11 mouse cellular contexts compared by ENCODE assay signal in the genomic region with DNA sequence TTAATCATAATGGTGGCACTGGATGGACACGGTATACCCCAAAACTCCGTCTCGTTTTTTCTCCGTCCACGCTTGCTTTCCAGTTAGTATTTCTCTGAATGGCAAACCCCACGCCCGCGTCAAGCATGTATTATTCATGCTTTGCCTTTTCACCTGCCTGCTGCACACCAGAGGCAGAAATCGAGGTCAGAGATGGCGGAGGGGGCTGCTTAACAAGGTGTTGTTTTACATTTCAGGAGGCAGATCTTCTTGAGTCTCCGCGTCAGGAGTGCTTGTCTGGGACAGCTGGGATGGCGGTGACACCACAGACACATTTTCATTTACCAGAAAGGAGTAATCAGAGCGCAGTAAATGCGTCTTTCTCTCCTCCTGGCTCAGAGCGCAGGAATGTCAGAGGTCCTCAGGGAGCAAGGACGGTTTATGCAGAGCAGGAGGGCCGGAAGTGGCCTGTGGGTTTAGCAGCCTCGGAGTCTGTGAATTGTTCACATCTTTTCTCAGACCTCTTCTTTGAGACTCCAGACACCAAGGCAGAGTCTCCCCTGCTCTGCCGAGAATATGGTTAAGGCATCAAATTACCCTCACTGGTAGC.
DNase-seq lines count a peak whose midpoint lies in the region; ATAC-seq and TF ChIP-seq lines count a peak whose summit lies in the region.
"Had no signal": no experiment of that assay in that cellular context is flagged by ENCODE, and none has a peak within 500 bp of the region (broad histone marks: within the 10 kb centered on the region; RNA-seq: fewer than 3 reads in every experiment).

No protein-coding gene starts in this region.

- intact Hi-C loops in left cerebral cortex, adult 2 months (cut with DNase I), result no loop called here

- DNase-seq in intestine, embryonic 14.5 days (ENCODE audit: low spot score), result no peak
- DNase-seq in forelimb bud, embryonic 11.5 days (ENCODE audit: low read depth, low spot score), result peak; percentile 69
- peak; percentile 44 to 58 for DNase-seq in kidney, postnatal 4 days
- DNase-seq in thymus, postnatal 0 days (ENCODE audit: low spot score), result peak; percentile 79
- no peak for DNase-seq in left cerebral cortex, adult 2 months (ENCODE audit: extremely low spot score in 1 of 2, low spot score in 2 of 2)
- DNase-seq in right cerebral cortex, postnatal 36 days (ENCODE audit: low spot score in 2 of 2), result no peak
- no peak for DNase-seq in spleen, postnatal 14 days (ENCODE audit: low spot score in 2 of 2)
- DNase-seq: cerebellum, adult 8-10 months had no signal

- no peak overlapping the region for H3K9ac ChIP-seq in intestine, embryonic 14.5 days (ENCODE audit: low read length)
- H3K9ac ChIP-seq in intestine, postnatal 0 days (ENCODE audit: low read depth, low read length), result no peak overlapping the region

- peaks cover 24% of the 10 kb centered on the region for H3K4me1 ChIP-seq in intestine, embryonic 14.5 days (replicated peaks; ENCODE audit: control insufficient read depth, insufficient read depth, low read length)
- no peaks in the 10 kb centered on the region for H3K4me1 ChIP-seq in intestine, postnatal 0 days (replicated peaks; ENCODE audit: control insufficient read depth, insufficient read depth, low read length)
- H3K4me1 ChIP-seq: megakaryocyte, embryonic 14.5 days had no signal

- H3K9me3 ChIP-seq in intestine, embryonic 14.5 days (ENCODE audit: control insufficient read depth, low read length), result no peaks in the 10 kb centered on the region
- H3K9me3 ChIP-seq in intestine, postnatal 0 days (ENCODE audit: control insufficient read depth), result no peaks in the 10 kb centered on the region

- no peak overlapping the region for H3K4me2 ChIP-seq in intestine, embryonic 14.5 days (ENCODE audit: low read length)
- no peak overlapping the region for H3K4me2 ChIP-seq in intestine, postnatal 0 days (replicated peaks; ENCODE audit: low read depth)

- no peak for ATAC-seq in intestine, embryonic 14.5 days (replicated peaks; ENCODE audit: low FRiP score, low TSS enrichment, low read depth)
- no peak for ATAC-seq in intestine, postnatal 0 days

- H3K27me3 ChIP-seq in intestine, embryonic 14.5 days (replicated peaks; ENCODE audit: control insufficient read depth, insufficient read depth, low read length), result no peaks in the 10 kb centered on the region
- H3K27me3 ChIP-seq in intestine, postnatal 0 days (replicated peaks; ENCODE audit: control insufficient read depth, insufficient read depth, low read length), result no peaks in the 10 kb centered on the region
- H3K27me3 ChIP-seq: megakaryocyte, embryonic 14.5 days had no signal

- peak overlapping the region; percentile 57; the same call in 1 of the 2 replicates for H3K27ac ChIP-seq in intestine, embryonic 14.5 days (ENCODE audit: low read depth)
- no peak overlapping the region for H3K27ac ChIP-seq in intestine, postnatal 0 days (ENCODE audit: low read depth, low read length)
- H3K27ac ChIP-seq in left cerebral cortex, adult 2 months, result no peak overlapping the region

- 50% methylated on average over 20 of the region's 20 CpGs for whole genome bisulfite sequencing in intestine, embryonic 14.5 days
- 69% methylated on average over 20 of the region's 20 CpGs for WGBS in intestine, postnatal 0 days

- H3K36me3 ChIP-seq in intestine, embryonic 14.5 days (ENCODE audit: control insufficient read depth, insufficient read depth, low read length), result no peaks in the 10 kb centered on the region
- no peaks in the 10 kb centered on the region for H3K36me3 ChIP-seq in intestine, postnatal 0 days (ENCODE audit: control insufficient read depth, insufficient read depth)
- H3K36me3 ChIP-seq: G1E had no signal

- H3K4me3 ChIP-seq in intestine, embryonic 14.5 days (ENCODE audit: low read depth, low read length), result no peak overlapping the region
- H3K4me3 ChIP-seq in intestine, postnatal 0 days (ENCODE audit: low read depth, low read length), result no peak overlapping the region
- no peak overlapping the region for H3K4me3 ChIP-seq in left cerebral cortex, adult 2 months
- H3K4me3 ChIP-seq: megakaryocyte, embryonic 14.5 days had no signal

- TF ChIP-seq CTCF in intestine, postnatal 0 days (IDR thresholded peaks at IDR 0.05; ENCODE audit: low read depth), result no peak
- no peak for TF ChIP-seq CTCF in left cerebral cortex, adult 2 months (IDR thresholded peaks at IDR 0.05)

Comparison
In these comparisons a context has a peak if more than half of its experiments do, and no peak if none do; other contexts are left out.
1. DNase-seq: peak in forelimb bud, embryonic 11.5 days (single experiment), kidney, postnatal 4 days (2 of 2) and thymus, postnatal 0 days (single experiment); none in intestine, embryonic 14.5 days (single experiment), left cerebral cortex, adult 2 months (0 of 2), right cerebral cortex, postnatal 36 days (0 of 2) and spleen, postnatal 14 days (0 of 2).